Mouse (Mus musculus): ENCODE measurements around the gene C530008M17Rik. TPM values are rescaled to one million over a fixed set of nuclear protein-coding genes. Genes with fewer than 3 reads are reported as not detected.
A peak's percentile ranks its signal among the peaks of the same experiment; 100 is the strongest.

C530008M17Rik gene
- polyA plus RNA-seq, 1 experiment = 0.31 TPM

- no peak for DNase-seq
- no peaks in the 10 kb centered on the region for H3K4me1 ChIP-seq (ENCODE audit: control insufficient read depth, insufficient read depth, low read length)
- H3K36me3 ChIP-seq (ENCODE audit: control insufficient read depth, insufficient read depth, low read length) = no peaks in the 10 kb centered on the region
- no peak for TF ChIP-seq POLR2A (IDR thresholded peaks at IDR 0.05; ENCODE audit: low read depth, low read length)
- TF ChIP-seq CTCF (conservative IDR thresholded peaks at IDR 0.05; ENCODE audit: insufficient read depth, insufficient read length, low read depth, low read length) = no peak
- H3K27ac ChIP-seq (ENCODE audit: insufficient read depth, low read depth, low read length) = no peak overlapping the region
- 67% methylated on average over 4 of the region's 4 CpGs for WGBS
- no peaks in the 10 kb centered on the region for H3K27me3 ChIP-seq (replicated peaks; ENCODE audit: control insufficient read depth, insufficient read depth, low read length)
- H3K4me3 ChIP-seq (ENCODE audit: insufficient read depth, low read depth, low read length) = no peak overlapping the region
Measured at GRCm38 (mm10) chr5:76851316-76851715, 195.0 kb downstream of the C530008M17Rik start.

DNA sequence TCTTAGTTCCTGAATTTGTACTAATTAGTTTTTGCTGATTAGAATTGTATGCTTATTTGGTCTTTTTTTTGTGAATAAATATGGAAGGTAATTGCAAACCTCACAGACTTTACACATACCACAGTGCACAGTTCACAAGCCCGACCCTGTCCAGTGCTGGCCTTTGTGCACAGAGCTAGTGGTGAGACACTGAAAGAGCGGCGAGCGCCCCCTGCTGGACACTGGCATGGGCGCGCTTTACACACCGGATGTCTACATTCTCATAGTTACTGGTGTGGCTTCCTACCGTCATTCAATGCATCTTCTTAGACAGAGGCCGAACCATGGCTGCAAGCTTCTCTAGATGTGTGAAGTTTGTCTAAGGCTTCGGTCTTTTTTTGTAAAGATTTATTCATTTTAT lies 197.2 kb downstream of the C530008M17Rik start:
- 13% methylated on average over 10 of the region's 10 CpGs for WGBS
- peaks cover 2% of the 10 kb centered on the region; the same call in 1 of the 2 replicates for H3K27me3 ChIP-seq (replicated peaks; ENCODE audit: control insufficient read depth, insufficient read depth, low read length)
- no peaks in the 10 kb centered on the region for H3K36me3 ChIP-seq (ENCODE audit: control insufficient read depth, insufficient read depth, low read length)
- H3K4me3 ChIP-seq (ENCODE audit: insufficient read depth, low read depth, low read length) = no peak overlapping the region
- peak; percentile 81 for DNase-seq
- no peaks in the 10 kb centered on the region for H3K4me1 ChIP-seq (ENCODE audit: control insufficient read depth, insufficient read depth, low read length)
- no peak for TF ChIP-seq POLR2A (IDR thresholded peaks at IDR 0.05; ENCODE audit: low read depth, low read length)
- TF ChIP-seq CTCF (conservative IDR thresholded peaks at IDR 0.05; ENCODE audit: insufficient read depth, insufficient read length, low read depth, low read length) = peak; percentile 84
- H3K27ac ChIP-seq (ENCODE audit: insufficient read depth, low read depth, low read length) = no peak overlapping the region

DNA sequence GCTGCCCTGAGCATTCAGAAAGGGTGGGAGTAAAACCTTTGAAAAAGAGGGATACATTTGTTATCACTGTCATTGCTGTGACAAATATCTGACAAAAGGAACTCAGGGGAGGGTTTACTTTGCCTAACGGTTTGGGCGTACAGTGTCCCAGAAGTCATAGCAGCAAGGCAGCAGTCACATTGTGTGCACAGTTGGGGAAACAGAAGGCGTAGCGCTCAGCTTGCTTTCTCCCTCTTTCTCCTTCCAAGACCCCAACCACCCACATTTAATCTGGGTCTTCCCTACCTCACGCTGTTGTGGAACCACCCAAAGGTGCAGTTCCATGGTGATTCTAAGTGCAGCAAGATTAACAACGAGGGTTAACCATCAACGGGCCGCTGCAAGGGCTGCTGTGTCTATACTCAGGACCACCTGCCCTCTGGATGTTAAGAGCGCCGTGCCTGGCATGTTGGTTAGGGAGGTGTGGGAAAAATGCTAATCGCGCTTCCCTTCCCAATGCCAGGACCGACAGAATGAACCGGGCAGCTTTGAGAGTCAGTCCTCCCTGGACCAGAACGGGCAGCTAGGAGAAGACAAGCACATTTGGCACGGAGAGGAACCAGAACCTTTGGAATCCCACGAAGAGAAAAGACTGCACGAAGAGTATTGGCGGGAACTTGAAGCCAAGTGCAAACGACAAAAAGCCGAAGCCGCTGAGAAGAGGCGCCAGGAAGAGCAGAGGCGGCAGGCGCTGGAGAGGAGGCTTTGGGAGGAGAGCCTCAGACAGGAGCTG lies 199.7 kb downstream of the C530008M17Rik start:
- no peaks in the 10 kb centered on the region for H3K36me3 ChIP-seq (ENCODE audit: control insufficient read depth, insufficient read depth, low read length)
- H3K27me3 ChIP-seq (replicated peaks; ENCODE audit: control insufficient read depth, insufficient read depth, low read length) = peaks cover 2% of the 10 kb centered on the region; the same call in 1 of the 2 replicates
- TF ChIP-seq CTCF (conservative IDR thresholded peaks at IDR 0.05; ENCODE audit: insufficient read depth, insufficient read length, low read depth, low read length) = no peak
- TF ChIP-seq POLR2A (IDR thresholded peaks at IDR 0.05; ENCODE audit: low read depth, low read length) = no peak
- WGBS = 32% methylated on average over 25 of the region's 25 CpGs
- DNase-seq = no peak
- H3K4me3 ChIP-seq (ENCODE audit: insufficient read depth, low read depth, low read length) = no peak overlapping the region
- H3K27ac ChIP-seq (ENCODE audit: insufficient read depth, low read depth, low read length) = no peak overlapping the region
- no peaks in the 10 kb centered on the region for H3K4me1 ChIP-seq (ENCODE audit: control insufficient read depth, insufficient read depth, low read length)

GRCm38 (mm10) chr5:76857103-76858015 lies 201.0 kb downstream of the C530008M17Rik start:
- H3K27ac ChIP-seq (ENCODE audit: insufficient read depth, low read depth, low read length) = no peak overlapping the region
- no peaks in the 10 kb centered on the region for H3K4me1 ChIP-seq (ENCODE audit: control insufficient read depth, insufficient read depth, low read length)
- peaks cover 2% of the 10 kb centered on the region; the same call in 1 of the 2 replicates for H3K27me3 ChIP-seq (replicated peaks; ENCODE audit: control insufficient read depth, insufficient read depth, low read length)
- peak overlapping the region; percentile 2 for H3K4me3 ChIP-seq (ENCODE audit: insufficient read depth, low read depth, low read length)
- WGBS = 14% methylated on average over 62 of the region's 62 CpGs
- TF ChIP-seq POLR2A (IDR thresholded peaks at IDR 0.05; ENCODE audit: low read depth, low read length) = no peak
- TF ChIP-seq CTCF (conservative IDR thresholded peaks at IDR 0.05; ENCODE audit: insufficient read depth, insufficient read length, low read depth, low read length) = no peak
- H3K36me3 ChIP-seq (ENCODE audit: control insufficient read depth, insufficient read depth, low read length) = no peaks in the 10 kb centered on the region
- DNase-seq = no peak

DNA sequence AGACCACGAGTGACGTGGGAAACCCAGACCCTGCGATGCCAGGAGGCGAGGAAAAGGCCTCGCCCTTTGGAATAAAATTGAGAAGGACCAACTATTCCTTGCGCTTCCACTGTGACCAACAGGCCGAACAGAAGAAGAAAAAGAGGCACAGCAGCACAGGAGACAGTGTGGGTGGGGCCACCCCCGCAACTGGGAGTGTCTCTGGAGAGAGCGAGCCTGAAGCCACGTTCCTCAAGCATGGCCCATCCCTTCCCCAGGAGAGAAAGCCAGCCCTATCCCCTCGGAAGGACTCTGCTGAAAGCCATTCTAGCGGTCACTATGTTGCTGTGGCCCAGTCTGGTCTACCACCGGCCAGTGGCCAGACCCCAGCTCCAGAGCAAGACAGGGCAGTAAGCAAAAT lies 202.1 kb downstream of the C530008M17Rik start:
- TF ChIP-seq POLR2A (IDR thresholded peaks at IDR 0.05; ENCODE audit: low read depth, low read length) (no peak), CTCF (conservative IDR thresholded peaks at IDR 0.05; ENCODE audit: insufficient read depth, insufficient read length, low read depth, low read length) (no peak)
- DNase-seq = no peak
- H3K27ac ChIP-seq (ENCODE audit: insufficient read depth, low read depth, low read length) = no peak overlapping the region
- no peaks in the 10 kb centered on the region for H3K4me1 ChIP-seq (ENCODE audit: control insufficient read depth, insufficient read depth, low read length)
- no peak overlapping the region for H3K4me3 ChIP-seq (ENCODE audit: insufficient read depth, low read depth, low read length)
- H3K27me3 ChIP-seq (replicated peaks; ENCODE audit: control insufficient read depth, insufficient read depth, low read length) = peaks cover 2% of the 10 kb centered on the region; the same call in 1 of the 2 replicates
- no peaks in the 10 kb centered on the region for H3K36me3 ChIP-seq (ENCODE audit: control insufficient read depth, insufficient read depth, low read length)
- WGBS = 89% methylated on average over 13 of the region's 13 CpGs

- WGBS = 78% methylated on average over 8 of the region's 8 CpGs
- Histone ChIP-seq H3K4me3 (ENCODE audit: insufficient read depth, low read depth, low read length) (no peak overlapping the region), H3K27ac (ENCODE audit: insufficient read depth, low read depth, low read length) (no peak overlapping the region), H3K27me3 (replicated peaks; ENCODE audit: control insufficient read depth, insufficient read depth, low read length) (no peaks in the 10 kb centered on the region), H3K4me1 (ENCODE audit: control insufficient read depth, insufficient read depth, low read length) (no peaks in the 10 kb centered on the region), H3K36me3 (ENCODE audit: control insufficient read depth, insufficient read depth, low read length) (no peaks in the 10 kb centered on the region)
- TF ChIP-seq POLR2A (IDR thresholded peaks at IDR 0.05; ENCODE audit: low read depth, low read length) = no peak
- TF ChIP-seq CTCF (conservative IDR thresholded peaks at IDR 0.05; ENCODE audit: insufficient read depth, insufficient read length, low read depth, low read length) = no peak
- no peak for DNase-seq
Measured at GRCm38 (mm10) chr5:76866819-76867218, 210.5 kb downstream of the C530008M17Rik start.
